Mouse (Mus musculus): ENCODE measurements around the gene Adcy1. TPM values are rescaled to one million over a fixed set of nuclear protein-coding genes. Genes with fewer than 3 reads are reported as not detected.

Gene Adcy1
- polyA plus RNA-seq, 1 experiment from 2014 or later: 0.65 TPM

- 60% methylated on average over 12 of the region's 12 CpGs for WGBS
- H3K4me1 ChIP-seq (replicated peaks; ENCODE audit: control insufficient read depth, insufficient read depth, low read length): no peaks in the 10 kb centered on the region
- H3K27ac ChIP-seq (ENCODE audit: low read length): peak within 1 kb of the TSS; percentile 58
- no peaks in the 10 kb centered on the region for H3K36me3 ChIP-seq (ENCODE audit: control insufficient read depth, insufficient read depth, low read length)
- no peaks in the 10 kb centered on the region for H3K27me3 ChIP-seq (ENCODE audit: control insufficient read depth, insufficient read depth, low read depth, low read length)
- H3K9ac ChIP-seq (ENCODE audit: low read length): no peak within 1 kb of the TSS
- ATAC-seq (ENCODE audit: low read depth): no peak
- H3K4me3 ChIP-seq (ENCODE audit: low read length): no peak within 1 kb of the TSS
- peaks cover 2% of the 10 kb centered on the region; the same call in 1 of the 2 replicates for H3K9me3 ChIP-seq (ENCODE audit: control insufficient read depth, low read length)
- no peak within 1 kb of the TSS for H3K4me2 ChIP-seq (ENCODE audit: low read depth, low read length)
Observed at GRCm38 (mm10) chr11:7197491-7197941, 134.2 kb downstream of the Adcy1 start, which contains the start of gene Igfbp1. Gene Igfbp1, plus strand, starts transcription at chr11:7197782.

DNA sequence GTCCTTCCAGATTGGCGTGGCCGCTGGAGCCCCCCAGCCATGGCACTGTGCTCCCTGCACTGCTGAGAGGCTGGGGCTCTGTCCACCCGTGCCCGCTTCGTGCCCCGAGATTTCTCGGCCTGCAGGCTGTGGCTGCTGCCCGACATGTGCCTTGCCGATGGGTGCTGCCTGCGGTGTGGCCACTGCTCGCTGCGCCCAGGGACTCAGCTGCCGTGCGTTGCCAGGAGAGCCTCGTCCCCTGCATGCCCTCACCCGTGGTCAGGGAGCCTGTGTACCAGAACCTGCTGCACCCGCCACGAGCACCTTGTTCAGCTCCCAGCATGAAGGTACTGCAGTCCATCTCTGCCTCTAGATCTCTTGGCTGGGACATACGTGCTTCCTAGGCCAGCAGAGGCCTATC, 134.7 kb downstream of the Adcy1 start:
- no peak overlapping the region for H3K4me3 ChIP-seq (ENCODE audit: low read length)
- no peaks in the 10 kb centered on the region for H3K4me1 ChIP-seq (replicated peaks; ENCODE audit: control insufficient read depth, insufficient read depth, low read length)
- 89% methylated on average over 19 of the region's 19 CpGs for WGBS
- H3K27ac ChIP-seq (ENCODE audit: low read length): peak overlapping the region; percentile 58
- H3K36me3 ChIP-seq (ENCODE audit: control insufficient read depth, insufficient read depth, low read length): no peaks in the 10 kb centered on the region
- H3K9ac ChIP-seq (ENCODE audit: low read length): no peak overlapping the region
- H3K9me3 ChIP-seq (ENCODE audit: control insufficient read depth, low read length): peaks cover 2% of the 10 kb centered on the region; the same call in 1 of the 2 replicates
- no peaks in the 10 kb centered on the region for H3K27me3 ChIP-seq (ENCODE audit: control insufficient read depth, insufficient read depth, low read depth, low read length)
- H3K4me2 ChIP-seq (ENCODE audit: low read depth, low read length): no peak overlapping the region
- no peak for ATAC-seq (ENCODE audit: low read depth)

DNA sequence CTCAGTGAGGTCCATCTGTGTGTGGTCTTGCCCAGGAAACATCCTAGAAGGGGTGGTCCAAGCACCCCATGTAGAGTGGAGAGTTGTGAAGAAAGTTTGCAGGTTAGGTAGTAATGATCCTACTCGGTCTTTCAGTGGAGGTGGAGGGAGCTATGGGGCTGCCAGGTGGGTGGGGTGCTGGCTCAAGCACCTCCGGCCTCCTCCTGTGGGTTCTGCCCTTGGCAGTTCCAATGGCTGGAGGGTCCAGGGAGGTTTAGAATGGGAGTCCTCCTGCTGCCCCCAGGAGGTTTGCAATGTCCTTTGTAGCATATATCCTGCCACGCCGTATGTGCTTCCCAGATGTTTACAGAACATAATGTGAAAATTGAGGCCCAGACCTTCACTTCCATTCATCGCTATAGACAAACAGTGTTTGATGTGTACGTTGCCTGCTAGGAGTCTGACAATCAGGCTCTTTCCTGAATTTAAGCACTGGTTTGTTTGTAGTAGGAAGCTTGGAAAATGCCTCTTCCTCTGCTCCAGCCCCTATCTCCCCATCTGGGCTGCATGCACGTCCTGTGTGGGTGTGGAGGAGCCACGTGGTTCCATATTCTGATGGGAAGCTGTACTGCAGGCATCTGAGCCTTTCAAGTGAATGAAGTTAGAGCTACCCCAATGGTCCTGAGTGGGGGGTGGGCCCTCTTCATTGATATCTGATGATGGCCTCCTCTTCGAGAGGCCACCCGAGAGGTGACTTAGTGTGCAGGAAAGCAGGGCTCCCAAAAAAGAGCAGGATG, 135.4 kb downstream of the Adcy1 start:
- no peaks in the 10 kb centered on the region for H3K27me3 ChIP-seq (ENCODE audit: control insufficient read depth, insufficient read depth, low read depth, low read length)
- H3K27ac ChIP-seq (ENCODE audit: low read length): peak overlapping the region; percentile 58
- no peak overlapping the region for H3K9ac ChIP-seq (ENCODE audit: low read length)
- peak; percentile 72 for ATAC-seq (ENCODE audit: low read depth)
- H3K4me2 ChIP-seq (ENCODE audit: low read depth, low read length): no peak overlapping the region
- no peaks in the 10 kb centered on the region for H3K36me3 ChIP-seq (ENCODE audit: control insufficient read depth, insufficient read depth, low read length)
- WGBS: 62% methylated on average over 10 of the region's 10 CpGs
- H3K4me3 ChIP-seq (ENCODE audit: low read length): no peak overlapping the region
- no peaks in the 10 kb centered on the region for H3K4me1 ChIP-seq (replicated peaks; ENCODE audit: control insufficient read depth, insufficient read depth, low read length)
- peaks cover 2% of the 10 kb centered on the region; the same call in 1 of the 2 replicates for H3K9me3 ChIP-seq (ENCODE audit: control insufficient read depth, low read length)

GRCm38 (mm10) chr11:7199736-7200392, 136.6 kb downstream of the Adcy1 start:
- no peak overlapping the region for H3K4me3 ChIP-seq (ENCODE audit: low read length)
- no peaks in the 10 kb centered on the region for H3K27me3 ChIP-seq (ENCODE audit: control insufficient read depth, insufficient read depth, low read depth, low read length)
- H3K27ac ChIP-seq (ENCODE audit: low read length): no peak overlapping the region
- H3K4me2 ChIP-seq (ENCODE audit: low read depth, low read length): no peak overlapping the region
- H3K9ac ChIP-seq (ENCODE audit: low read length): no peak overlapping the region
- no peak for ATAC-seq (ENCODE audit: low read depth)
- WGBS: 42% methylated on average over 14 of the region's 14 CpGs
- no peaks in the 10 kb centered on the region for H3K4me1 ChIP-seq (replicated peaks; ENCODE audit: control insufficient read depth, insufficient read depth, low read length)
- H3K9me3 ChIP-seq (ENCODE audit: control insufficient read depth, low read length): peaks cover 2% of the 10 kb centered on the region; the same call in 1 of the 2 replicates
- H3K36me3 ChIP-seq (ENCODE audit: control insufficient read depth, insufficient read depth, low read length): no peaks in the 10 kb centered on the region

- Histone ChIP-seq H3K9me3 (ENCODE audit: control insufficient read depth, low read length) (no peaks in the 10 kb centered on the region), H3K27me3 (ENCODE audit: control insufficient read depth, insufficient read depth, low read depth, low read length) (no peaks in the 10 kb centered on the region), H3K4me2 (ENCODE audit: low read depth, low read length) (no peak overlapping the region), H3K27ac (ENCODE audit: low read length) (no peak overlapping the region), H3K36me3 (ENCODE audit: control insufficient read depth, insufficient read depth, low read length) (no peaks in the 10 kb centered on the region), H3K9ac (ENCODE audit: low read length) (no peak overlapping the region), H3K4me3 (ENCODE audit: low read length) (no peak overlapping the region), H3K4me1 (replicated peaks; ENCODE audit: control insufficient read depth, insufficient read depth, low read length) (no peaks in the 10 kb centered on the region)
- WGBS: 68% methylated on average over 9 of the region's 9 CpGs
- ATAC-seq (ENCODE audit: low read depth): no peak
Observed at GRCm38 (mm10) chr11:7200393-7200783, 137.1 kb downstream of the Adcy1 start.

DNA sequence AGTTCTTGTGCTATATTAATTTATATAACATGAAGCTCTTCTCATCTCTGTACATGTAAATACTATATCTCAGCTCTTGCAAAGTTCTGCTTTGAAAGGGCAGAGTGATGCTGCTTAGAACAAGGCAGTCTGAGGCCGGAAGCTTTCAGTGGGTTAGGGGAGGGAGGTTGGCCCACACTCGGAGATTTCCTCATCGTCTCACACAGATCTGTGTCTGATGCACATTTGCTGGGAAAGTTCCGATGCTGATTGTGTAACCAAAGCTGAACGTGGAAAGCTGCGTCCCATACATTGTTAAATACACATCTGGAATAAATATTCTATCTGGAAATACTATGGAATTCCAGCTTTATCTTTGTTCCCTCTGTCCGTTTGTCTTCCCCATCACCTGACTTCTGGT, 138.9 kb downstream of the Adcy1 start:
- H3K9me3 ChIP-seq (ENCODE audit: control insufficient read depth, low read length): no peaks in the 10 kb centered on the region
- H3K36me3 ChIP-seq (ENCODE audit: control insufficient read depth, insufficient read depth, low read length): no peaks in the 10 kb centered on the region
- no peak for ATAC-seq (ENCODE audit: low read depth)
- H3K27me3 ChIP-seq (ENCODE audit: control insufficient read depth, insufficient read depth, low read depth, low read length): no peaks in the 10 kb centered on the region
- H3K27ac ChIP-seq (ENCODE audit: low read length): no peak overlapping the region
- H3K9ac ChIP-seq (ENCODE audit: low read length): no peak overlapping the region
- H3K4me3 ChIP-seq (ENCODE audit: low read length): no peak overlapping the region
- WGBS: 46% methylated on average over 7 of the region's 7 CpGs
- no peaks in the 10 kb centered on the region for H3K4me1 ChIP-seq (replicated peaks; ENCODE audit: control insufficient read depth, insufficient read depth, low read length)
- H3K4me2 ChIP-seq (ENCODE audit: low read depth, low read length): no peak overlapping the region

DNA sequence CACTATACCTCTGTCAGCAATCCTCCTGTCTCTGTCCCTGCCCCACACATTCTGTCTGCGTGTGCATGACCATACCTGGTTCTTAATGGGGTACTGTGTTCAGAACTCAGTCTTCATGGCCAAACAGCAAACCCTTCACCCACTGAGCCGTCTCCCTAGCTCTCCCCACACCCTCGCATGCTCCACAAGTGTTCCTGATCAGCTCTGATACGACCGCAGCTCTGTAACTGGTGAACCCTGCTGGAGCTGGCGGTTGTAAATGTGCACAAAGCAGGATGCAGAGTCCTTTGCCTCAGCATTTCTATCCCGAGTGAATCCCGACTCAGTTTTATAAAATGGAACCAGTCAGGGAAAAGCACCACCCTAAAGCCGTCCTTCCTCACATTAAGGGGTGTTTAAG, 140.6 kb downstream of the Adcy1 start:
- no peaks in the 10 kb centered on the region for H3K4me1 ChIP-seq (replicated peaks; ENCODE audit: control insufficient read depth, insufficient read depth, low read length)
- H3K27me3 ChIP-seq (ENCODE audit: control insufficient read depth, insufficient read depth, low read depth, low read length): no peaks in the 10 kb centered on the region
- no peaks in the 10 kb centered on the region for H3K36me3 ChIP-seq (ENCODE audit: control insufficient read depth, insufficient read depth, low read length)
- no peak for ATAC-seq (ENCODE audit: low read depth)
- no peak overlapping the region for H3K9ac ChIP-seq (ENCODE audit: low read length)
- H3K4me2 ChIP-seq (ENCODE audit: low read depth, low read length): no peak overlapping the region
- no peak overlapping the region for H3K27ac ChIP-seq (ENCODE audit: low read length)
- no peak overlapping the region for H3K4me3 ChIP-seq (ENCODE audit: low read length)
- 87% methylated on average over 9 of the region's 9 CpGs for WGBS
- no peaks in the 10 kb centered on the region for H3K9me3 ChIP-seq (ENCODE audit: control insufficient read depth, low read length)

DNA sequence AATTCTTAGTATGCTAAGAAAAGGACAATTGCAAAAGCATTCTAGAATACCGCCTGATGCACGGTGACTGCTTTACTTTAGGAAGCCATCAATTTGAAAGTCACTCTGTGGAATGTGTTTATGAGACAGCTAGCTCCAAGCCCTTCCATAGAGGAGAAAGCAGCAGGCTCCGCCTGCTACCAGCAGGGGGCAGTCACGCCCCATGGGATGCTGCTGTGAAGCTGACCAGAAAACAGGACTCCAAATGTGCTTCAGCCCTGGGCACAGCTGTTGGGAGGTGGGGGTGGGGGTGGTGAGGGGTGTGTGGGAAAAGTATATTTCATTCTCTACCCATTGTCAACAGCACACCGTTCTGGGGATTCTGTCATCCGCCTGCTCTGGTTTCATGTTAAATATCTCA, 147.1 kb downstream of the Adcy1 start:
- Histone ChIP-seq H3K27me3 (ENCODE audit: control insufficient read depth, insufficient read depth, low read depth, low read length) (peaks cover 37% of the 10 kb centered on the region), H3K9me3 (ENCODE audit: control insufficient read depth, low read length) (no peaks in the 10 kb centered on the region), H3K4me2 (ENCODE audit: low read depth, low read length) (no peak overlapping the region), H3K4me3 (ENCODE audit: low read length) (no peak overlapping the region), H3K27ac (ENCODE audit: low read length) (no peak overlapping the region), H3K36me3 (ENCODE audit: control insufficient read depth, insufficient read depth, low read length) (no peaks in the 10 kb centered on the region), H3K9ac (ENCODE audit: low read length) (no peak overlapping the region), H3K4me1 (replicated peaks; ENCODE audit: control insufficient read depth, insufficient read depth, low read length) (peaks cover 28% of the 10 kb centered on the region)
- peak; percentile 39; the same call in 1 of the 2 replicates for ATAC-seq (ENCODE audit: low read depth)
- 12% methylated on average over 6 of the region's 6 CpGs for WGBS

- no peak overlapping the region for H3K27ac ChIP-seq (ENCODE audit: low read length)
- 0 out of 2 replicates have a peak overlapping the region, but pooled peaks have one; percentile 15 for H3K9ac ChIP-seq (ENCODE audit: low read length)
- no peaks in the 10 kb centered on the region for H3K36me3 ChIP-seq (ENCODE audit: control insufficient read depth, insufficient read depth, low read length)
- H3K4me3 ChIP-seq (ENCODE audit: low read length): no peak overlapping the region; the same call in 1 of the 2 replicates
- WGBS: 16% methylated on average over 9 of the region's 9 CpGs
- peaks cover 37% of the 10 kb centered on the region for H3K27me3 ChIP-seq (ENCODE audit: control insufficient read depth, insufficient read depth, low read depth, low read length)
- H3K9me3 ChIP-seq (ENCODE audit: control insufficient read depth, low read length): no peaks in the 10 kb centered on the region
- H3K4me1 ChIP-seq (replicated peaks; ENCODE audit: control insufficient read depth, insufficient read depth, low read length): peaks cover 28% of the 10 kb centered on the region
- H3K4me2 ChIP-seq (ENCODE audit: low read depth, low read length): peak overlapping the region; percentile 22; the same call in 1 of the 2 replicates
- no peak for ATAC-seq (ENCODE audit: low read depth)
Observed at GRCm38 (mm10) chr11:7211211-7211610, 147.9 kb downstream of the Adcy1 start.

Data from lung, embryonic 16.5 days (tissue).